14 mouse cellular contexts compared by ENCODE assay signal in genomic region chr8:79341236-79341635, GRCm38 (mm10).
"Had no signal": no experiment of that assay in that cellular context is flagged by ENCODE, and none has a peak within 500 bp of the region (broad histone marks: within the 10 kb centered on the region; RNA-seq: fewer than 3 reads in every experiment).

No protein-coding gene starts in this region.

- H3K4me2 ChIP-seq: limb, embryonic 13.5 days; midbrain, embryonic 13.5 days; neural tube, embryonic 15.5 days had no signal

- H3K27me3 ChIP-seq: limb, embryonic 13.5 days; midbrain, embryonic 13.5 days; neural tube, embryonic 15.5 days had no signal

- H3K4me1 ChIP-seq: midbrain, embryonic 13.5 days had no signal

- H3K9me3 ChIP-seq: limb, embryonic 13.5 days; midbrain, embryonic 13.5 days; neural tube, embryonic 15.5 days had no signal

- DNase-seq: kidney, adult 11 months; kidney, postnatal 14 days; left cerebral cortex, postnatal 4 days; lung, adult 2 months; lung, postnatal 4 days; right cerebral cortex, adult 18-20 months; right cerebral cortex, postnatal 25 days; thymus, adult 18-20 months; thymus, postnatal 14 days had no signal

- H3K27ac ChIP-seq: limb, embryonic 13.5 days; liver, embryonic 14.5 days; midbrain, embryonic 13.5 days; neural tube, embryonic 15.5 days had no signal

- H3K4me3 ChIP-seq: limb, embryonic 13.5 days; midbrain, embryonic 13.5 days; myocyte; neural tube, embryonic 15.5 days had no signal

- H3K9ac ChIP-seq: limb, embryonic 13.5 days; liver, embryonic 14.5 days; midbrain, embryonic 13.5 days; neural tube, embryonic 15.5 days had no signal

- ATAC-seq: midbrain, embryonic 13.5 days had no signal
